Mouse (Mus musculus): ENCODE results near the gene Trim3. TPM values are rescaled to one million over a fixed set of nuclear protein-coding genes. Genes with fewer than 3 reads are reported as not detected.

Gene Trim3
- total and polyA plus RNA-seq, 2 experiments: 6.3 to 14.9 TPM

- no peak overlapping the region for H3K9ac ChIP-seq (ENCODE audit: low read depth, low read length)
- no peak overlapping the region for H3K4me3 ChIP-seq (ENCODE audit: insufficient read depth, low read depth, low read length)
- no peaks in the 10 kb centered on the region for H3K27me3 ChIP-seq (ENCODE audit: control insufficient read depth, insufficient read depth, low read length)
- no peaks in the 10 kb centered on the region for H3K36me3 ChIP-seq (ENCODE audit: control insufficient read depth, insufficient read depth, low read length)
- H3K27ac ChIP-seq (replicated peaks; ENCODE audit: insufficient read depth, low read depth, low read length): no peak overlapping the region
- DNase-seq (ENCODE audit: extremely low read depth, low read depth, low spot score): no peak
- TF ChIP-seq POLR2A (IDR thresholded peaks at IDR 0.05; ENCODE audit: extremely low read depth, insufficient read depth, low read length) (no peak), CTCF (IDR thresholded peaks at IDR 0.05; ENCODE audit: low read depth, low read length) (no peak)
- no peaks in the 10 kb centered on the region for H3K79me2 ChIP-seq (ENCODE audit: control insufficient read depth, insufficient read depth, low read length)
- 88% methylated on average over 4 of the region's 4 CpGs for WGBS
- no peaks in the 10 kb centered on the region for H3K4me1 ChIP-seq (ENCODE audit: control insufficient read depth, insufficient read depth, low read length)
Observed at GRCm38 (mm10) chr7:105570756-105571155, 62.6 kb downstream of the Trim3 start.

- TF ChIP-seq POLR2A (IDR thresholded peaks at IDR 0.05; ENCODE audit: extremely low read depth, insufficient read depth, low read length) (no peak), CTCF (IDR thresholded peaks at IDR 0.05; ENCODE audit: low read depth, low read length) (no peak)
- no peak overlapping the region for H3K27ac ChIP-seq (replicated peaks; ENCODE audit: insufficient read depth, low read depth, low read length)
- no peaks in the 10 kb centered on the region for H3K79me2 ChIP-seq (ENCODE audit: control insufficient read depth, insufficient read depth, low read length)
- H3K36me3 ChIP-seq (ENCODE audit: control insufficient read depth, insufficient read depth, low read length): no peaks in the 10 kb centered on the region
- 78% methylated on average over 12 of the region's 12 CpGs for WGBS
- H3K27me3 ChIP-seq (ENCODE audit: control insufficient read depth, insufficient read depth, low read length): no peaks in the 10 kb centered on the region
- H3K9ac ChIP-seq (ENCODE audit: low read depth, low read length): no peak overlapping the region
- DNase-seq (ENCODE audit: extremely low read depth, low read depth, low spot score): no peak
- no peak overlapping the region for H3K4me3 ChIP-seq (ENCODE audit: insufficient read depth, low read depth, low read length)
- H3K4me1 ChIP-seq (ENCODE audit: control insufficient read depth, insufficient read depth, low read length): no peaks in the 10 kb centered on the region
Observed at GRCm38 (mm10) chr7:105569512-105570496, 63.6 kb downstream of the Trim3 start.

- 54% methylated on average over 6 of the region's 6 CpGs for WGBS
- no peaks in the 10 kb centered on the region for H3K27me3 ChIP-seq (ENCODE audit: control insufficient read depth, insufficient read depth, low read length)
Observed at GRCm38 (mm10) chr7:105568988-105569471, 64.3 kb downstream of the Trim3 start.

GRCm38 (mm10) chr7:105568583-105568982 is 64.8 kb downstream of the Trim3 start:
- Histone ChIP-seq H3K27me3 (ENCODE audit: control insufficient read depth, insufficient read depth, low read length) (no peaks in the 10 kb centered on the region), H3K27ac (replicated peaks; ENCODE audit: insufficient read depth, low read depth, low read length) (no peak overlapping the region), H3K36me3 (ENCODE audit: control insufficient read depth, insufficient read depth, low read length) (no peaks in the 10 kb centered on the region), H3K4me3 (ENCODE audit: insufficient read depth, low read depth, low read length) (no peak overlapping the region), H3K79me2 (ENCODE audit: control insufficient read depth, insufficient read depth, low read length) (no peaks in the 10 kb centered on the region), H3K9ac (ENCODE audit: low read depth, low read length) (no peak overlapping the region), H3K4me1 (ENCODE audit: control insufficient read depth, insufficient read depth, low read length) (no peaks in the 10 kb centered on the region)
- no peak for DNase-seq (ENCODE audit: extremely low read depth, low read depth, low spot score)
- WGBS: 65% methylated on average over 7 of the region's 7 CpGs
- no peak for TF ChIP-seq POLR2A (IDR thresholded peaks at IDR 0.05; ENCODE audit: extremely low read depth, insufficient read depth, low read length)
- TF ChIP-seq CTCF (IDR thresholded peaks at IDR 0.05; ENCODE audit: low read depth, low read length): no peak

More at GRCm38 (mm10) chr7:105568988-105569471, 64.3 kb downstream of the Trim3 start:
- Histone ChIP-seq H3K4me3 (ENCODE audit: insufficient read depth, low read depth, low read length) (no peak overlapping the region), H3K4me1 (ENCODE audit: control insufficient read depth, insufficient read depth, low read length) (no peaks in the 10 kb centered on the region), H3K27ac (replicated peaks; ENCODE audit: insufficient read depth, low read depth, low read length) (no peak overlapping the region), H3K79me2 (ENCODE audit: control insufficient read depth, insufficient read depth, low read length) (no peaks in the 10 kb centered on the region), H3K9ac (ENCODE audit: low read depth, low read length) (no peak overlapping the region), H3K36me3 (ENCODE audit: control insufficient read depth, insufficient read depth, low read length) (no peaks in the 10 kb centered on the region)
- TF ChIP-seq POLR2A (IDR thresholded peaks at IDR 0.05; ENCODE audit: extremely low read depth, insufficient read depth, low read length): no peak
- TF ChIP-seq CTCF (IDR thresholded peaks at IDR 0.05; ENCODE audit: low read depth, low read length): no peak
- no peak for DNase-seq (ENCODE audit: extremely low read depth, low read depth, low spot score)

- no peak overlapping the region for H3K4me3 ChIP-seq (ENCODE audit: insufficient read depth, low read depth, low read length)
- H3K27ac ChIP-seq (replicated peaks; ENCODE audit: insufficient read depth, low read depth, low read length): no peak overlapping the region
- no peaks in the 10 kb centered on the region for H3K4me1 ChIP-seq (ENCODE audit: control insufficient read depth, insufficient read depth, low read length)
- no peaks in the 10 kb centered on the region for H3K27me3 ChIP-seq (ENCODE audit: control insufficient read depth, insufficient read depth, low read length)
- DNase-seq (ENCODE audit: extremely low read depth, low read depth, low spot score): peak; percentile 16
- no peak overlapping the region for H3K9ac ChIP-seq (ENCODE audit: low read depth, low read length)
- no peaks in the 10 kb centered on the region for H3K79me2 ChIP-seq (ENCODE audit: control insufficient read depth, insufficient read depth, low read length)
- TF ChIP-seq POLR2A (IDR thresholded peaks at IDR 0.05; ENCODE audit: extremely low read depth, insufficient read depth, low read length): no peak
- TF ChIP-seq CTCF (IDR thresholded peaks at IDR 0.05; ENCODE audit: low read depth, low read length): no peak
- no peaks in the 10 kb centered on the region for H3K36me3 ChIP-seq (ENCODE audit: control insufficient read depth, insufficient read depth, low read length)
- 89% methylated on average over 17 of the region's 17 CpGs for WGBS
Observed at GRCm38 (mm10) chr7:105565071-105565836, 68.1 kb downstream of the Trim3 start.
